Mouse (Mus musculus) spleen, adult 10 weeks (tissue): ENCODE results near the gene Fam172a. TPM values are rescaled to one million over a fixed set of nuclear protein-coding genes. Genes with fewer than 3 reads are reported as not detected.

Source experiments
- polyA plus RNA-seq: library from polyadenylated mRNA; stranded (reverse); fragments of 350-450 nt; fragmentation: Illumina TruSeq; extraction: RNeasy Lipid Tissue Mini Kit (QIAGEN cat#74804); gene quantifications from one replicate; pipeline ENCODE4 v1.2.3, GENCODE M21; 2015; ENCODE audit warnings: low replicate concordance; ENCODE audit not compliant: insufficient read depth

The Fam172a gene
- polyA plus RNA-seq, result 42.7 TPM

GRCm38 (mm10) chr13:77701733-77702132 is at the start of gene Fam172a:
Gene Fam172a, plus strand, starts transcription at chr13:77702033.

DNA sequence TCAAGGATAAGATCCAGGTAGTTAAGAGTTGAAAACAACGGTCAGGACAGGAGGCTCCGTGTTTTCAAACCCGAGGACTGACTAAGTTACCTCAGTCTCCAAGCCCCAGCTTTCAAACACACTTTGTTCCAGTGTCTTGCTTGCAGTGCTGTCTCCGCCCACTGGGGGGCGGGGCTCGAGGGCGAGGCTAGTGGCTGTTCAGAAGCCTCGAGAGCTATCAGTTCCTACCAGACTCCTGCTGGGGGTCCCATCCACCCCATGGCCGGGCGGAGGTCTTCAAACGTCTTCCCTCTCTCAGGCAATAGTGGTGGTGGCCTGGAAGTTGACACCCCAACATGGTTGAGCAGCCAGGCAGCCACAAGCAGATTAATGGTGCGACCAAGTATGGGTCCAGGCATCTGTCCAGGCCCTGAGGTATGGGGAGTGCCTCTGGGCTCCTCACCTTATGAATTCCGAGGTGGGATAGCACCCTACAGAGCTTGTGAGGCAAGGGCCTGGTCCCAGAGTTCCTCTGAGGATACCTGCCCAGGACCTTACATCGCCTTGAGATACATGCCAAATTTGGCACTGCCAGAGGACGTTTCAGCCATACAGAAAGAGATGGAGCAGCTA is 323.0 kb downstream of the Fam172a start, which contains the start of gene Pou5f2:
TSS of gene Pou5f2 (plus strand) at position 220 of the 612 bp plus-strand sequence.

DNA sequence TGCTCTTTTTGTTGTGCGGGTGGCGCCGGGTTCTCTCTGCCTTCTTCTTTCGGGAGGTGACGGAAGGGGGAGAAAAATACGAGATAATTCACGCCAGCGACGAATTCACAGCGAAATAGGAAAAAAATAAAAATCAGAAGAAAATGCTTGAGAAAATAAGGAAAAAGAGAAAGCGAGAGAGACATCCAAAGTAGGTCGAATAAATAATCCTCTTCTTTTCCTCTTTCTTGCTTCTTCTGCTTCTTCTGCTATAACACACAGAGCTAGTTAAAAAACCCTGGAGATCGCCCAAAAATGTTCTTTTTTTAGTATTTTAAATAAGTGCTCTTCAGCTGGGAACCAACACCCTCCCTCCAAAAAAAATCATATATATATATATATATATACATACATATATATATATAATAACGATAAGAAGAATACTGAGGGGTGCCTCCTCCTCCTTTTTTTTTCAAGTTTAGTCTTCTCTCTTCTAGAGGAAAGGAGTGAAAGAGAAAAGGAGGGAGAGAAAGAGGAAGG is 497.9 kb downstream of the Fam172a start, which contains the start of gene Nr2f1:
TSS of gene Nr2f1 (minus strand) at position 116 of the 519 bp plus-strand sequence.

